Mouse (Mus musculus) forebrain, embryonic 14.5 days (tissue): ENCODE results near the gene Cercam. TPM values are rescaled to one million over a fixed set of nuclear protein-coding genes. Genes with fewer than 3 reads are reported as not detected.
A peak's percentile ranks its signal among the peaks of the same experiment; 100 is the strongest.
"Not testable (repeated sequence)": the region's sequence is repeated elsewhere in the genome, so short reads cannot be mapped to it uniquely, and the experiment has no call there.

Experiments
- ATAC-seq: fragments of 200-750 bp; cut with Nextera tagmentation; 2 replicates; pipeline ENCODE4 v1.8.0; 2017; ENCODE audit warnings: mild to moderate bottlenecking, moderate library complexity
- DNase-seq: peaks from one replicate; pipeline ENCODE4 v3.0.0-alpha.2; 2015; ENCODE audit warnings: low spot score
- H3K27ac ChIP-seq: fragments of 300-500 bp; sonication (generic); 2 replicates; pipeline ENCODE4 v1.5.1; 2014; ENCODE audit warnings: low read depth, mild to moderate bottlenecking, control low read depth, low read length, moderate library complexity
- H3K27me3 ChIP-seq: fragments of 300-500 bp; sonication (generic); replicated peaks from 2 replicates; pipeline ENCODE4 v1.6.1; 2014; ENCODE audit warnings: low read length, control low read depth, mixed read lengths; ENCODE audit not compliant: control insufficient read depth, insufficient read depth
- H3K36me3 ChIP-seq: fragments of 300-500 bp; sonication (generic); 2 replicates; pipeline ENCODE4 v1.6.1; 2014; ENCODE audit warnings: low read length, control low read depth; ENCODE audit not compliant: control insufficient read depth, insufficient read depth
- H3K4me1 ChIP-seq: fragments of 300-500 bp; sonication (generic); 2 replicates; pipeline ENCODE4 v1.6.1; 2014; ENCODE audit warnings: antibody characterized with exemption, low read length, control low read depth; ENCODE audit not compliant: control insufficient read depth, insufficient read depth
- H3K4me2 ChIP-seq: fragments of 300-500 bp; sonication (generic); 2 replicates; pipeline ENCODE4 v1.6.1; 2014; ENCODE audit warnings: mild to moderate bottlenecking, control low read depth, low read length
- H3K4me3 ChIP-seq: fragments of 300-500 bp; sonication (generic); 2 replicates; pipeline ENCODE4 v1.5.1; 2014; ENCODE audit warnings: low read depth, low read length, control low read depth
- H3K9ac ChIP-seq: fragments of 300-500 bp; sonication (generic); 2 replicates; pipeline ENCODE4 v1.6.1; 2014; ENCODE audit warnings: mild to moderate bottlenecking, low read length, control low read depth, moderate library complexity
- H3K9me3 ChIP-seq: fragments of 300-500 bp; sonication (generic); replicated peaks from 2 replicates; pipeline ENCODE4 v1.6.1; 2016; ENCODE audit warnings: low read length, control low read depth, mixed read lengths; ENCODE audit not compliant: control insufficient read depth
- WGBS: fragments of 180-500 bp; shearing (Covaris S2); extraction: QIAGEN DNeasy Blood & Tissue Kit; methylation state at CpG from one replicate; pipeline ENCODE4 v1.1.7; 2014; 5-methylcytosine and 5-hydroxymethylcytosine counted together
- microRNA-seq: library from miRNA; unstranded; fragments of <30 nt; microRNA quantifications from one replicate; pipeline ENCODE4, GENCODE M21; 2016
- polyA plus RNA-seq: library from polyadenylated mRNA; unstranded; fragments of >200 nt; fragmentation: Nextera tagmentation; extraction: Ambion mirVana; gene quantifications from 2 replicates; pipeline ENCODE4 v1.2.1, GENCODE M21; 2014

The Cercam gene
- polyA plus RNA-seq, 1 experiment from 2014 or later, result 3.1 TPM

DNA sequence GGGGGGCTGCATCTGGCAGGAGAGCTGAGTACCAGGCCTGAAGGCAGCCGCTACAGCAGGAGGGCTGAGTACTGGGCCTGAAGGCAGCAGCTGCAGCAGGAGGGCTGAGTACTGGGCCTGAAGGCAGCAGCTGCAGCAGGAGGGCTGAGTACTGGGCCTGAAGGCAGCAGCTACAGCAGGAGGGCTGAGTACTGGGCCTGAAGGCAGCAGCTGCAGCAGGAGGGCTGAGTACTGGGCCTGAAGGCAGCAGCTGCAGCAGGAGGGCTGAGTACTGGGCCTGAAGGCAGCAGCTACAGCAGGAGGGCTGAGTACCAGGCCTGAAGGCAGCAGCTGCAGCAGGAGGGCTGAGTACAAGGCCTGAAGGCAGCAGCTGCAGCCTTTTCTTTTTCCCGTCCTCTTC lies 39.2 kb downstream of the Cercam start:
- H3K4me3 ChIP-seq, DNase-seq, ATAC-seq, H3K27me3 ChIP-seq, H3K9me3 ChIP-seq, H3K27ac ChIP-seq, H3K9ac ChIP-seq, H3K4me2 ChIP-seq, H3K4me1 ChIP-seq: not testable (repeated sequence)
- H3K36me3 ChIP-seq, result peaks cover 83% of the 10 kb centered on the region
- WGBS, result 86% methylated on average over 1 of the region's 2 CpGs

DNA sequence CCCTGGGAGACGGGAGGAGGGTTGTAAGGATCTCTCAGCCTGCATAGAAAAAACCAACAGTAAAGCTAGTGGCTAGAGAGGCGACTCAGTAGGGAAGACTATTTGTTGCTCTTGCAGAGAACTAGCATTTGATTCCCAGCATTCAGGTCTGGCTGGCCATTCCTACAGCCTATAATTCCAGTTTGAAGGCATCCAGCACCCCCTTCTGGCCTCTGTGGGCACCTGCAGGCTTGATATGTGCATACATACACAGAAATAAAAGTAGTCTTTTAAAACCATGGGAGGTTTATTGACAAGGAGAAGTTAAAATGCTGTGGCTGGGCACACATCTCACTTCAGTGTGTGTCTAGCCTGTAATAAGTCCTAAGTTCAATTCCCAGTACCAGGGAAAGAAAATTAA lies 41.1 kb downstream of the Cercam start:
- no peak for ATAC-seq
- Histone ChIP-seq H3K4me3 (no peak overlapping the region), H3K9me3 (no peaks in the 10 kb centered on the region), H3K4me2 (no peak overlapping the region), H3K4me1 (no peaks in the 10 kb centered on the region), H3K27ac (no peak overlapping the region), H3K9ac (no peak overlapping the region), H3K27me3 (no peaks in the 10 kb centered on the region), H3K36me3 (peaks cover 81% of the 10 kb centered on the region)
- DNase-seq, result peak; percentile 6
- WGBS, result 86% methylated on average over 2 of the region's 2 CpGs

DNA sequence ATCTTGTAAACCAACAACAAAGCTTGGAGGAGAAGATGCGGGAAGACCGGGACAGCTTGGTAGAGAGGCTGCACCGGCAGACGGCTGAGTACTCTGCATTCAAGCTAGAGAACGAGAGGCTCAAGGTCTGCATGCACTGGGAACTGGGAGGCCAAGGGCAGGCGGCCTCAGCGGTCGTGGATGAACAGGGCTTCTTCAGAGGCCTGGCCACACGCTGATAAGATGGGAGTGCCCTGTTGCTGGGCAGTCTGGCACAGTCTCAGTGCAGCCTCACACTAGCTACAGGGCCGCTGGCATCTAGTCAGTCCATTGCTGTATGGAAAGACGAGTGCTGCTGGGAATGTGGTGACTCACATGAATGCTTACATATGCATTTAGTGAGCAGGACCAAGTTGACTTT lies 48.7 kb downstream of the Cercam start:
- no peaks in the 10 kb centered on the region for H3K27me3 ChIP-seq
- no peak overlapping the region for H3K4me2 ChIP-seq
- no peak overlapping the region for H3K4me3 ChIP-seq
- no peak overlapping the region for H3K27ac ChIP-seq
- H3K4me1 ChIP-seq, result no peaks in the 10 kb centered on the region
- H3K9me3 ChIP-seq, result no peaks in the 10 kb centered on the region
- H3K9ac ChIP-seq, result no peak overlapping the region
- H3K36me3 ChIP-seq, result peaks cover 92% of the 10 kb centered on the region
- DNase-seq, result no peak
- 96% methylated on average over 11 of the region's 11 CpGs for WGBS
- no peak for ATAC-seq

DNA sequence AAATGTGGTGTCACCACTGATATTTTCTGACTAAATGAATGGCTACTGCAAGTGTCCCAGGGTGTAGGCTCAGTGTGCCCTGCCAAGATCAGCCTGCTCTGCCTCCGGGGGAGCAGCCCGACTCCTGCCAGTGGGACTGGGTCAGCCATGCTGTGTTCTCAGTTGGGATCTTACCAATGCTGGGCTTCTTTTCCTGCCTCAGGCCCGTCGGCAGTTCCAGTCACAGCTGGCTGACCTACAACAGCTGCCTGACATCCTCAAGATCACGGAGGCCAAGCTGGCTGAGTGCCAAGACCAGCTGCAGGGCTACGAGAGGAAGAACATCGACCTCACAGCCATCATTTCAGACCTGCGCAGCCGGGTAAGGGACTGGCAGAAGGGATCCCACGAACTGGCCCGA lies 53.0 kb downstream of the Cercam start:
- Histone ChIP-seq H3K4me1 (no peaks in the 10 kb centered on the region), H3K4me3 (no peak overlapping the region), H3K9me3 (no peaks in the 10 kb centered on the region), H3K9ac (no peak overlapping the region), H3K27ac (no peak overlapping the region), H3K27me3 (no peaks in the 10 kb centered on the region), H3K36me3 (peaks cover 95% of the 10 kb centered on the region), H3K4me2 (no peak overlapping the region)
- ATAC-seq (no peak), DNase-seq (peak; percentile 4)
- WGBS, result 72% methylated on average over 11 of the region's 11 CpGs

DNA sequence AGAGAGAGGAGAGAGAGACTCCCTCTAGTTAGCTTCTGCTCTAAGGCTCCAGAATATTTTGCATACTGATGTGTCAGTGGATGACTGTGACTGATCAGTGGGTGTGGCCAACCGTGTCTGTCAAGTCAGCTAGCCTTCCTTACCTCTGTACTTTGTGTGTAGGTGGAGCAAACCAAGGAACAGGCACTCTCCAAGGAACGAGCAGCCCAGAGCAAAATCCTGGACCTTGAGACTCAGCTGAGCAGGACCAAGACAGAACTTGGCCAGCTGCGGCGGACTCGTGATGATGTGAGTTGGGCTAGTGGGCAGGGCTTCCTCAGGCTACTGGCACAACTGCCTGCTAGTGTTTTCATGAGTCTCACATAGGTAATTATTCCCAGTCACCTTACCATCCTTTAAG lies 57.6 kb downstream of the Cercam start:
- H3K36me3 ChIP-seq, result peaks cover 98% of the 10 kb centered on the region
- H3K4me3 ChIP-seq, result no peak overlapping the region
- H3K4me1 ChIP-seq, result no peaks in the 10 kb centered on the region
- no peak overlapping the region for H3K9ac ChIP-seq
- no peaks in the 10 kb centered on the region for H3K9me3 ChIP-seq
- H3K4me2 ChIP-seq, result no peak overlapping the region
- ATAC-seq (no peak), DNase-seq (no peak)
- WGBS, result 89% methylated on average over 5 of the region's 5 CpGs
- no peak overlapping the region for H3K27ac ChIP-seq
- no peaks in the 10 kb centered on the region for H3K27me3 ChIP-seq

DNA sequence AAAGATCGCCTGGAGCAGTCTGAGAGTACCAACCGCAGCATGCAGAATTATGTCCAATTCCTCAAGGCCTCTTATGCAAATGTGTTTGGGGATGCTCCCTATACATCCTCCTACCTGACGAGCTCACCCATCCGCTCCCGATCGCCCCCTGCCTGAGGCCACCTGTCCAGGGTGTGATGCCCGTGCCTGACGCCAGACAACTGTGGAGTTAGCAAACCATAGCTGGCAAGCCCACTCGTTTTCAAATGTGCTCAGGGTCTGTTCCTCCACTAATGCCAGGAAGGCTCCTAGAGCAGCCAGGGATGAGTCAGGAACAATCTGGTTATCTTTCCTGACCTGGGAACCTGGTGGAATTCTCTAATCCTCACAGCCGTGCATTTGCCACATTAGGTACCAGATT lies 61.5 kb downstream of the Cercam start:
- WGBS, result 84% methylated on average over 10 of the region's 10 CpGs
- no peaks in the 10 kb centered on the region for H3K27me3 ChIP-seq
- DNase-seq (no peak), ATAC-seq (no peak)
- no peaks in the 10 kb centered on the region for H3K4me1 ChIP-seq
- H3K4me2 ChIP-seq, result no peak overlapping the region
- H3K4me3 ChIP-seq, result no peak overlapping the region
- peaks cover 58% of the 10 kb centered on the region for H3K36me3 ChIP-seq
- no peaks in the 10 kb centered on the region for H3K9me3 ChIP-seq
- H3K27ac ChIP-seq, result no peak overlapping the region
- H3K9ac ChIP-seq, result no peak overlapping the region

DNA sequence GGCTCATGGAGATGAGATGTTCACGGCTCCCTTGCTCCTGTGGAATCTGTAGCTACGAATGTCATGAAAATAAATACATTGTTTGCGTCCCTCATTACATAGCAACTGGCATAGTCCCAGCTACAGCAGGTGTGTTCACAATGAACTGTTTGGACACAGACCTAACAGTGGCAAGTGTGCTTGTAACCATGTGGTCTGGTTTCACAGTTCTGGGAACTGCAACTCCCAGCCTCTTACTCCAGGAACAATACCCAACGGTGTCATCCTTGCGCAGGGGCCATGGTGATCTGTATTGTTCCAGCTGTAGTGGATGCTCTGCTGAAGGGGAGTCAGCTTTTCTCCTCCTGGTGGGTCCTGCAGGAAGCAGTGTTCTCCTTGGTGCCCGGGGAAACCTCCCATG lies 62.2 kb downstream of the Cercam start:
- 84% methylated on average over 6 of the region's 6 CpGs for WGBS
- H3K27ac ChIP-seq, result no peak overlapping the region
- no peak for DNase-seq
- peaks cover 5% of the 10 kb centered on the region for H3K4me1 ChIP-seq
- no peak overlapping the region for H3K4me2 ChIP-seq
- no peak for ATAC-seq
- no peak overlapping the region for H3K9ac ChIP-seq
- H3K9me3 ChIP-seq, result no peaks in the 10 kb centered on the region
- no peak overlapping the region for H3K4me3 ChIP-seq
- no peaks in the 10 kb centered on the region for H3K27me3 ChIP-seq
- H3K36me3 ChIP-seq, result peaks cover 51% of the 10 kb centered on the region

Small RNA genes within 50 kb of the gene (microRNA-seq; reads per million reads assigned to microRNA genes)
- gene Mir219a-2, result not detected
- gene Mir219b, result not detected

Other genes starting within 250 kb of the Cercam start
- gene Rapgef1, start 249.4 kb upstream of the Cercam start, polyA plus RNA-seq, result 17.3 and 19.9 TPM in 2 replicates
- not detected in 2 replicates for gene Gm13420, start 117.5 kb upstream of the Cercam start, polyA plus RNA-seq
- not detected in 2 replicates for gene Gm13547, start 109.9 kb upstream of the Cercam start, polyA plus RNA-seq
- gene Coq4, start 81.7 kb upstream of the Cercam start, polyA plus RNA-seq, result 36.0 and 37.5 TPM in 2 replicates
- gene Trub2, start 80.7 kb upstream of the Cercam start, polyA plus RNA-seq, result 26.8 and 31.1 TPM in 2 replicates
- gene Slc27a4, start 66.5 kb upstream of the Cercam start, polyA plus RNA-seq, result 22.6 and 26.1 TPM in 2 replicates
- 20.7 and 21.0 TPM in 2 replicates for gene Urm1, start 49.1 kb upstream of the Cercam start, polyA plus RNA-seq
- 36.4 and 43.6 TPM in 2 replicates for gene Odf2, start 20.1 kb downstream of the Cercam start, polyA plus RNA-seq
- 54.0 and 63.3 TPM in 2 replicates for gene Gle1, start 66.3 kb downstream of the Cercam start, polyA plus RNA-seq
- 310 and 312 TPM in 2 replicates for gene Sptan1, start 96.4 kb downstream of the Cercam start, polyA plus RNA-seq
- 51.4 and 63.1 TPM in 2 replicates for gene Wdr34, start 179.7 kb downstream of the Cercam start, polyA plus RNA-seq
- 379 and 393 TPM in 2 replicates for gene Set, start 188.2 kb downstream of the Cercam start, polyA plus RNA-seq
- 2.2 and 2.5 TPM in 2 replicates for gene Pkn3, start 208.5 kb downstream of the Cercam start, polyA plus RNA-seq
- gene Zdhhc12, start 224.5 kb downstream of the Cercam start, polyA plus RNA-seq, result 21.6 and 24.1 TPM in 2 replicates